Mouse (Mus musculus) B cell, adult 62 days (primary cell): ENCODE data around the gene Dpy19l3. TPM values are rescaled to one million over a fixed set of nuclear protein-coding genes. Genes with fewer than 3 reads are reported as not detected.

Experiments used
- total RNA-seq: library from RNA; stranded (reverse); gene quantifications from 4 replicates; pipeline ENCODE4 v1.2.4, GENCODE M21; 2023

Gene Dpy19l3
- 43.7 to 56.3 TPM (median 46.5 TPM) in 4 replicates for total RNA-seq

DNA sequence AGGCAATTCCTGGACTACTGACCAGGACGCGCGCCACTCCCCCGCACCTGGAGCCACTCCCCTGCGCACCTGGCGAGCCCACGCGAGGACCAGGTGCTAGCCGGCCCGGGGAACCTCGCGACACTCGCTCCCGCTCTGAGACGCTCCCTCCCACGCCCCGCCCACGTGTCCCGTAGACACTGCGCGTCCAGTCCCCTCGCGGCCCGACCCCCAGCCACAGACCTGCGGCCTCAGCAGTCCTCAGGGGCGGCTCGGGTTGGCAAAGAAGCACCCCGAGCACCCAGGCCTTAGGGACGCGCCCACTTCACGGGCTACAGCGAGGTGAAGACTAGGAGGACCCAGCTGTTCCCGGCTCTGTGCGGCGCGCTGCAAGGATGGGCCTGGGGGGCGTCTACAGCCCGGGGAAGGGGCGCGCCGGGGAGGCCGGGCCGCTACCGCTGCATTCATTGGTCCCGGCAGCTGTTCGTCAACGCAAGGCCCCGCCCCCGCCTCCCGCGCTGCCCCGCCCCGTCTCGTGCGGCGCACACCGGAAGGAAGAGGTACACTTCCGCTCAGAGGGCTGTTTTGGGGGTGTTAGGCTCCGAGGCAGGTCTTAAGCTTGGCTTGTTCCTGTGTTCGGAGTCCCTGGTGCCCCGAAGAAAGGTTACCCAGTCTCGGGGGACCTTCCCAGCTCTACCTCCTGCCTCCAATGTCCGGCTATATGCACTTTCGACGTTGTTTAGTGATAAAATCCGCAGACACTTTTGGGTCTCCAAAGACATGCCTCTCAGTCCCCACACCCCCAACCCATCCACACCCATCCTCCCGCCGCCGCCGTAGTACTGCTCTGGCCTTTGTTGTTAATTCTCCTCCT is at the start of gene Dpy19l3:
TSS of gene Dpy19l3 (minus strand) at position 422 of the 853 bp plus-strand sequence.

DNA sequence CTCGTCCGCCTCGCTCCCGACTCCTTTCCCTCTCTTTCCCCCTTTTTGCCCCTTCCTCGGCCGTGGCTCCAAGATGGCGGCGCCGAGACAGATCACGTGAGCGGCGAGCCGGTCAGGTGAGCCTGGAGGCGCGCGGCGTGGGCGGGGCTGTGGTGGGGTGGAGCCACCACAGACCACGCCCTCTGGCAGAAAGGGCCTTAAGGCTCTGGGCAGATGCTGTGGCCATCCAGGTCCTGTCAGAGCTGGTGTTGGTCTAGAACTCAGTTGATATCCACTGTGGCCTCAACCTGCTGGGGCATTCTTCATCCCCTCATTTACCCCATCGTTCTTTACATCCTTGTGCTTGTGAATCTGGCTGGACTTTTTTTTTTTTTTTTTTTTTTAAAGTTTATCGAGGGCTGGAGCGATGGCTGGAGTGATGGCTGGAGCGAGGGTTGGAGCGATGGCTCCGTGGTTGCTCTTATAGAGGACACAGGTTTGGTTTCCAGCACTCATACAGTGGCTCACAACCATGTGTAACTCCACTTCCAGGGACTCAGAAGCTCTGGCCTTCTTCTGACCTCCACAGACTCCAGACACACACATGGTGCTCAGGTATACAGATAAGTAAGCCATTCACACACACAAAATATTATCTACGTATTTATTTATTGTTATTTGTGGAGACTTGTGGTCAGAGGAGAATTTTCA is 48.8 kb upstream of the Dpy19l3 start, which contains the start of gene Zfp507:
TSS of gene Zfp507 (minus strand) at position 98 of the 690 bp plus-strand sequence.

DNA sequence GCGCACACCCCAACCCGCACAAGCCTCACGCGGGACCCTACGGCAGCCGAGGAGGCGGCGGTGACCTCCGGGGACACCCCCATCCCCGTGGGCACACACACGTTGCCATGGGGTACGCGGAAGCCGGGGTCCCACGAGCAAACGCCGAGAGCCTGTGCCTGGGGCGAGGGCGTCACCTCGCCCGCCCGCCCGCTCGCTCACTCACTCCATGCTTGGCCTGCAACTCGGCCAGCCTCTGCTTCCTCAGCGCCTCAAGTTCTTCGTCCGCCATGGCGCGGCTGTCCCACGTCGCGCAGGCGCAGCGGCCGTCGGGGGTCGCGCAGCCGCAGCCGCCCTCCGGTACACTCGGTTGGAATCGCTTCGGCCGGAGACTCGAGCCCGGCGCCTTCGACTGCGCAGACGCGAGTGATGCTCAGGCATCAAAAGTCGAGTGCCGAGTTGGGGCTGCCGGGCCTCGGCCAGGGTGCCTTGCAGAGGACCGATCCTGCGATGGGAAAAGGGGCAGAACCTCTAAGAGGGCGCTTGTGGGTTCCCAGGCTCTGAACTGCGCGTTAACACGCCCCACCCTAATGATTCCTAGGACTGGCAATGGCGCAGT is 107.1 kb downstream of the Dpy19l3 start, which contains the start of gene Pdcd5:
TSS of gene Pdcd5 (minus strand) at position 421 of the 598 bp plus-strand sequence.

Other genes starting within 250 kb of the Dpy19l3 start
- gene Tdrd12, start 216.7 kb downstream of the Dpy19l3 start, total RNA-seq = not detected in 4 replicates
- 20.8 to 28.5 TPM (median 25.4 TPM) in 4 replicates for gene Nudt19, start 198.2 kb downstream of the Dpy19l3 start, total RNA-seq
- gene Rgs9bp, start 168.9 kb downstream of the Dpy19l3 start, total RNA-seq = 0.09 to 0.22 TPM (median 0.18 TPM) in 3 of 4 replicates, not detected in the other
- 36.5 to 48.4 TPM (median 43.6 TPM) in 4 replicates for gene Ankrd27, start 168.2 kb downstream of the Dpy19l3 start, total RNA-seq
- 49.0 to 51.5 TPM (median 50.9 TPM) in 4 replicates for gene Pdcd5, start 106.9 kb downstream of the Dpy19l3 start, total RNA-seq
- 78.3 to 110 TPM (median 95.0 TPM) in 4 replicates for gene Zfp507, start 48.5 kb upstream of the Dpy19l3 start, total RNA-seq